Mouse (Mus musculus) midbrain, embryonic 12.5 days (tissue): ENCODE data around the gene Prr5. TPM values are rescaled to one million over a fixed set of nuclear protein-coding genes. Genes with fewer than 3 reads are reported as not detected.

Experiments used
- ATAC-seq: fragments of 200-750 bp; cut with Nextera tagmentation; 2 replicates; pipeline ENCODE4 v1.8.0; 2017; ENCODE audit warnings: low read depth, moderate TSS enrichment, moderate library complexity; ENCODE audit not compliant: low FRiP score
- H3K27ac ChIP-seq: fragments of 300-500 bp; sonication (generic); replicated peaks from 2 replicates; pipeline ENCODE4 v1.5.1; 2016; ENCODE audit warnings: mild to moderate bottlenecking
- H3K27me3 ChIP-seq: fragments of 300-500 bp; sonication (generic); 2 replicates; pipeline ENCODE4 v1.6.1; 2016; ENCODE audit warnings: mild to moderate bottlenecking
- H3K36me3 ChIP-seq: fragments of 300-500 bp; sonication (generic); 2 replicates; pipeline ENCODE4 v1.6.1; 2016
- H3K4me1 ChIP-seq: fragments of 300-500 bp; sonication (generic); 2 replicates; pipeline ENCODE4 v1.6.1; 2016
- H3K4me2 ChIP-seq: fragments of 300-500 bp; sonication (generic); replicated peaks from 2 replicates; pipeline ENCODE4 v1.6.1; 2016; ENCODE audit warnings: mild to moderate bottlenecking, moderate library complexity
- H3K4me3 ChIP-seq: fragments of 300-500 bp; sonication (generic); 2 replicates; pipeline ENCODE4 v1.5.1; 2016; ENCODE audit warnings: mild to moderate bottlenecking
- H3K9ac ChIP-seq: fragments of 300-500 bp; sonication (generic); replicated peaks from 2 replicates; pipeline ENCODE4 v1.6.1; 2016; ENCODE audit warnings: mild to moderate bottlenecking, moderate library complexity
- H3K9me3 ChIP-seq: fragments of 300-500 bp; sonication (generic); 2 replicates; pipeline ENCODE4 v1.6.1; 2016; ENCODE audit warnings: mild to moderate bottlenecking
- WGBS: fragments of 180-500 bp; shearing (Covaris S2); methylation state at CpG from one replicate; pipeline ENCODE4 v1.1.7; 2016; 5-methylcytosine and 5-hydroxymethylcytosine counted together
- polyA plus RNA-seq: library from polyadenylated mRNA; unstranded; fragments of >200 nt; fragmentation: Nextera tagmentation; extraction: Ambion mirVana; gene quantifications from 2 replicates; pipeline ENCODE4 v1.2.1, GENCODE M21; 2016

The Prr5 gene
- polyA plus RNA-seq, 1 experiment from 2014 or later = 13.9 TPM

DNA sequence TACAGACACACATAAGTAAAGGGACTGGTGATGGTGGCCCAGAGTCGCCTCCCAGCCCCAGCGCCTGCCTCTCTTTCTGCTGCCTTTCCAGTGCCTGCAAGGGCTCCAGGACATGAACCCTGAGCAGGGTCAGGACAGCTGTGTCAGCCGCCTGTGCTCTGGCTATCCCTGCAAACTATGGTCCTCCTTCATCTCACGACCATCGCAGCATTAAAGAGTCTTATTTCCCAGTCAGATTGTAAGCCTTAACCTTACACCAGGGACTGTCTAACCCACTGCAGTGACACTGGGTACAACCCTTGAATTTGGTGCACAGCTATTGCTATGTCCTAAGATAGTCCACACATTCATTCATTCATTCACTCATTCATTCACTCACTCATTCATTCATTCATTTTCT is 13.4 kb downstream of the Prr5 start:
- H3K36me3 ChIP-seq = no peaks in the 10 kb centered on the region
- no peak for ATAC-seq
- no peak overlapping the region for H3K9ac ChIP-seq
- H3K4me1 ChIP-seq = peaks cover 14% of the 10 kb centered on the region
- H3K27ac ChIP-seq = no peak overlapping the region
- peaks cover 52% of the 10 kb centered on the region for H3K27me3 ChIP-seq
- 74% methylated on average over 5 of the region's 5 CpGs for WGBS
- H3K4me2 ChIP-seq = no peak overlapping the region
- H3K4me3 ChIP-seq = no peak overlapping the region
- no peaks in the 10 kb centered on the region for H3K9me3 ChIP-seq

DNA sequence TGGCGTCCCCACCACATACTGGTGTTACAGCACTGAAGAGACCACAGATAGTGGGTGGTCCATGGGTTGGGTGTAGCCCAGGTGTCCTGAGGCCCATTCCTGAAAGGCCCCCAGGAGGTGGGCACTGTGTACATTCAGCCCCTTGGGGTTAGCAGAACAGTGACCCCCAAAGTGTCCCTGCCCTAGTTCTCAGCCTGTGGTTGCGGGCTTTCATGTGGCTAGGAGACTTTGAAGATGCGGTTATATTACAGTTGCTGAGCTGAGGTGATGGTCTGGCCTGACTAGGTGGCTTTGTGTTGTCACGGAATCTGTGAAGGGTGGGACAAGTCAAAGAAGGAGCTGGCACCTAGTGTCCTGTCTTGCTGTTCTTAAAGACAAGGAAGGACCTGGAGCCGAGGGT is 15.1 kb downstream of the Prr5 start:
- 61% methylated on average over 5 of the region's 5 CpGs for WGBS
- H3K9me3 ChIP-seq = no peaks in the 10 kb centered on the region
- peaks cover 47% of the 10 kb centered on the region for H3K27me3 ChIP-seq
- peaks cover 14% of the 10 kb centered on the region for H3K4me1 ChIP-seq
- no peak overlapping the region for H3K4me2 ChIP-seq
- H3K9ac ChIP-seq = no peak overlapping the region
- H3K27ac ChIP-seq = no peak overlapping the region
- H3K36me3 ChIP-seq = no peaks in the 10 kb centered on the region
- H3K4me3 ChIP-seq = no peak overlapping the region
- no peak for ATAC-seq

DNA sequence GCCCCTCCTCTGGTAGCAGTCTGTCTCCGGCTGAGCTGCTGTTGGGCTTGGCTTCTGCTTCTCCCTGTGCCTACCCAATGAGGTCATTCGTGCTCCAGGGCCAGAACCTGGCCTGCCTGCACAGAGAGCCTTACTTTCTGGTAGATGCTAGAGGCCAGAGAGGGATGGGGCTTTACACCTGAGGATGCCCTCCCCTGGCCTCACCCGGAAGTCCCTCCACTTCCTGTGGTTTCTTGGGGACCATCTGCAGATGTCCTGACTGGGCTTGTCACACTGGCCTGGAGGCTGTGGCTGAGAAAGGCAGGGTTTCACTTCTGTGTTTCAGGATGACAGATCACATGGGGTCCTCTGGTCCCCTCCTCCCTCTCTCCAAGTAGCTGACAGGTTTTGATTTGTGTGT is 16.0 kb downstream of the Prr5 start:
- H3K9ac ChIP-seq = no peak overlapping the region
- peaks cover 14% of the 10 kb centered on the region for H3K4me1 ChIP-seq
- H3K27me3 ChIP-seq = peaks cover 38% of the 10 kb centered on the region
- no peak overlapping the region for H3K4me3 ChIP-seq
- 71% methylated on average over 3 of the region's 3 CpGs for WGBS
- H3K27ac ChIP-seq = no peak overlapping the region
- no peak for ATAC-seq
- H3K4me2 ChIP-seq = no peak overlapping the region
- no peaks in the 10 kb centered on the region for H3K36me3 ChIP-seq
- H3K9me3 ChIP-seq = no peaks in the 10 kb centered on the region

DNA sequence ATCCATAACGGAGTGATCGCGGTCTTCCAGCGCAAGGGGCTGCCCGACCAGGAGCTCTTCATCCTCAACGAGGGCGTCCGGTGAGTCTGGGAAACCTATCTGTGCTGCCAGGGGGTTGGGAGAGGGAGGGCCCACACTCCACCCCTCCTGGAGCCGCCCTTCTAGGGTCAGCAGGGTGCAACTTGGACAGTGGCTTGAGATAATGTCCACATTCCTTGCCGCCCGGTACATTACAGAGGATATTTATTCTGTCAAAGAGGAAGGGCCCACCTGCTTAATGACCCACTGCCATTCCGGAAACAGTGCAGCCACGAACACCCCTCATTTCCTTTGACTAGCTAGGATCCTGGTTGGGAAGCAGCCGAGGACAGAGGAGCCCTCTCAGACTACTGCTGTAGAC is 18.5 kb downstream of the Prr5 start:
- peaks cover 13% of the 10 kb centered on the region for H3K27me3 ChIP-seq
- 83% methylated on average over 14 of the region's 14 CpGs for WGBS
- no peaks in the 10 kb centered on the region for H3K4me1 ChIP-seq
- H3K9me3 ChIP-seq = no peaks in the 10 kb centered on the region
- H3K36me3 ChIP-seq = no peaks in the 10 kb centered on the region
- no peak for ATAC-seq
- no peak overlapping the region for H3K9ac ChIP-seq
- no peak overlapping the region for H3K4me3 ChIP-seq
- H3K27ac ChIP-seq = no peak overlapping the region
- no peak overlapping the region for H3K4me2 ChIP-seq

- H3K4me1 ChIP-seq = no peaks in the 10 kb centered on the region
- H3K4me2 ChIP-seq = no peak overlapping the region
- H3K27ac ChIP-seq = no peak overlapping the region
- no peak for ATAC-seq
- H3K9me3 ChIP-seq = no peaks in the 10 kb centered on the region
- 85% methylated on average over 6 of the region's 6 CpGs for WGBS
- H3K36me3 ChIP-seq = 0 out of 2 replicates have a peak, but pooled peaks cover 5% of the 10 kb centered on the region
- no peak overlapping the region for H3K4me3 ChIP-seq
- no peak overlapping the region for H3K9ac ChIP-seq
- peaks cover 4% of the 10 kb centered on the region for H3K27me3 ChIP-seq
These were observed 19.9 kb downstream of the Prr5 start for GRCm38 (mm10) chr15:84689356-84689755.

GRCm38 (mm10) chr15:84691513-84691912 is 22.1 kb downstream of the Prr5 start:
- no peak overlapping the region for H3K4me3 ChIP-seq
- 0 out of 2 replicates have a peak, but pooled peaks cover 5% of the 10 kb centered on the region for H3K36me3 ChIP-seq
- H3K27me3 ChIP-seq = no peaks in the 10 kb centered on the region
- no peaks in the 10 kb centered on the region for H3K4me1 ChIP-seq
- no peak for ATAC-seq
- no peaks in the 10 kb centered on the region for H3K9me3 ChIP-seq
- 93% methylated on average over 6 of the region's 6 CpGs for WGBS
- no peak overlapping the region for H3K9ac ChIP-seq
- H3K4me2 ChIP-seq = no peak overlapping the region
- no peak overlapping the region for H3K27ac ChIP-seq

DNA sequence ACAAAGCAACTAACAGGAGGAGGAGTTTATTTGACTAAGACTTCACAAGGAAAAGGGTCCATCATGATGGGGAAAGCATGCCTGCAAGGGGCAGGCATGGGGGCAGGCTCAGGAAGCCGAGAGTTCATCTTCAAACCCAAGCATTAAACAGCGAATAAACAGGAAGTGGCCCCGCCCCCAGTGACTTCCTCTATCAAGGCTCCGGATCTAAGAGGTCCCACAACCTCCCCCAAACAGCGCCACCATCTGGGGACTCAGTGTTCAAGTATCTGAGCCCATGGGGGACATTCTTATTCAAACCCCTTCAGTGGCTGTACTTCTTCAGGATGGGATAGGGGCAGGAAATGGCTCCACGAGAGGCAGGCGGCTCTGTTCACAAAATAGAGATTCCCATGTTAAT is 23.2 kb downstream of the Prr5 start:
- H3K4me2 ChIP-seq = no peak overlapping the region
- 90% methylated on average over 7 of the region's 7 CpGs for WGBS
- 0 out of 2 replicates have a peak, but pooled peaks cover 5% of the 10 kb centered on the region for H3K36me3 ChIP-seq
- H3K27ac ChIP-seq = no peak overlapping the region
- no peak overlapping the region for H3K4me3 ChIP-seq
- ATAC-seq = no peak
- no peaks in the 10 kb centered on the region for H3K9me3 ChIP-seq
- no peaks in the 10 kb centered on the region for H3K27me3 ChIP-seq
- H3K4me1 ChIP-seq = no peaks in the 10 kb centered on the region
- no peak overlapping the region for H3K9ac ChIP-seq

DNA sequence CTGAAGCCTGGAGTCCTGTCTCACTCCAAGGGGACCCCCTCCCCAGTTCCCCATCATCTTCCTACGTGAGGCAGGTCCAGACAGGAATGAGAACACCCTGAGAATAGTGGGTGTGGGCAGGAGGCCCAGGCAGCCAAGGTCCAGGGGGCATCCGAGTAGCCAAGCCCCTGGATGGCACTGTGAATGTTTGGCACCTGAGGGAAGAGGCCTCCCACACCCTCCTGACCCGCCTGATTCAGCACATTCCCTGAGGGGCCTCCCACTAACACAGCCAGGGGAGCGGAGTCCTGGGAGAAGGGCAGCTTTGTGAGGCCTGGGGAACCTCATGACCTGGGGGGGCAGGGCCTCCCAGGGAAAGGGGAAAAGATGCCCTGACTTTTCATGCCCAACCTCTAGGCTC is 26.6 kb downstream of the Prr5 start:
- H3K4me2 ChIP-seq = no peak overlapping the region
- no peak for ATAC-seq
- no peaks in the 10 kb centered on the region for H3K4me1 ChIP-seq
- no peaks in the 10 kb centered on the region for H3K27me3 ChIP-seq
- no peak overlapping the region for H3K4me3 ChIP-seq
- no peak overlapping the region for H3K9ac ChIP-seq
- H3K9me3 ChIP-seq = no peaks in the 10 kb centered on the region
- 0 out of 2 replicates have a peak, but pooled peaks cover 5% of the 10 kb centered on the region for H3K36me3 ChIP-seq
- WGBS = 67% methylated on average over 4 of the region's 4 CpGs
- H3K27ac ChIP-seq = no peak overlapping the region

DNA sequence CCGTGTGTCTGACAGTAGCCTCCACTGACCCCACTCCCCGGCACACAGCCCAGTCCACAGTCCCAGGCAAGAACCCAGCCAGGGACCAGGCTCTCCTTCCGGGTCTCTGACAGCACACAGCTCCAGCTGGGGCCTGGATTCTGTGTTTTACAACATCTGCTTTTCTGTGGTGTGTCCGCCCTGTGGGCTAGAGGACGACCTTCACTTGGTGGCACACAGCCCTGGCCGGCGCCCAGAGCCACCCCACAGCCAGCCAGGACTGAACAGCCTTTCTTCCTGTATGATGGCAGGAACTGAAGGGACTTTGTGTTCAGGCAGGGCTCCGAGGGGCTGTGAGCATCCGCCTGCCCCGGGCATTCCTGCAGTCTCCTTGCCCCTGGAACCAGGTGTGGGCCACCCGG is 28.2 kb downstream of the Prr5 start:
- 82% methylated on average over 11 of the region's 11 CpGs for WGBS
- no peak for ATAC-seq
- Histone ChIP-seq H3K4me3 (no peak overlapping the region), H3K4me2 (no peak overlapping the region), H3K9ac (no peak overlapping the region), H3K27ac (no peak overlapping the region), H3K4me1 (no peaks in the 10 kb centered on the region), H3K9me3 (no peaks in the 10 kb centered on the region), H3K27me3 (no peaks in the 10 kb centered on the region), H3K36me3 (0 out of 2 replicates have a peak, but pooled peaks cover 5% of the 10 kb centered on the region)

- 83% methylated on average over 2 of the region's 2 CpGs for WGBS
- Histone ChIP-seq H3K4me3 (no peak overlapping the region), H3K36me3 (0 out of 2 replicates have a peak, but pooled peaks cover 5% of the 10 kb centered on the region), H3K27me3 (no peaks in the 10 kb centered on the region), H3K4me1 (no peaks in the 10 kb centered on the region), H3K27ac (no peak overlapping the region), H3K9ac (no peak overlapping the region), H3K9me3 (no peaks in the 10 kb centered on the region), H3K4me2 (no peak overlapping the region)
- no peak for ATAC-seq
These were observed 28.8 kb downstream of the Prr5 start for GRCm38 (mm10) chr15:84698189-84698588.

- Histone ChIP-seq H3K27ac (no peak overlapping the region), H3K4me1 (no peaks in the 10 kb centered on the region), H3K9me3 (no peaks in the 10 kb centered on the region), H3K4me2 (no peak overlapping the region), H3K27me3 (no peaks in the 10 kb centered on the region), H3K4me3 (no peak overlapping the region), H3K9ac (no peak overlapping the region), H3K36me3 (no peaks in the 10 kb centered on the region)
- no peak for ATAC-seq
- 60% methylated on average over 6 of the region's 6 CpGs for WGBS
These were observed 30.9 kb downstream of the Prr5 start for GRCm38 (mm10) chr15:84700147-84700794.

- Histone ChIP-seq H3K27ac (no peak overlapping the region), H3K27me3 (no peaks in the 10 kb centered on the region), H3K4me3 (no peak overlapping the region), H3K4me2 (no peak overlapping the region), H3K9me3 (no peaks in the 10 kb centered on the region), H3K36me3 (no peaks in the 10 kb centered on the region), H3K9ac (no peak overlapping the region), H3K4me1 (no peaks in the 10 kb centered on the region)
- WGBS = 29% methylated on average over 4 of the region's 4 CpGs
- ATAC-seq = no peak
These were observed 32.5 kb downstream of the Prr5 start for GRCm38 (mm10) chr15:84701947-84702346.
